Mouse (Mus musculus) heart, postnatal 36 days (tissue): ENCODE data around the gene Pcdh7. TPM values are rescaled to one million over a fixed set of nuclear protein-coding genes. Genes with fewer than 3 reads are reported as not detected.
A peak's percentile ranks its signal among the peaks of the same experiment; 100 is the strongest.

Source experiments
- DNase-seq, 2 experiments: peaks; one replicate each; pipeline ENCODE4 v3.0.0; 2021 to 2022
- intact Hi-C: fragments of 180-260 bp; cut with DNase I; formaldehyde crosslinking; loops from one replicate; pipeline ENCODE4 v1.15.1; 2025
- total RNA-seq, 2 experiments: library from RNA; stranded (reverse); gene quantifications; 2 replicates each; pipeline ENCODE4 v1.2.3; 2021

Gene Pcdh7
- total RNA-seq, 2 experiments from 2014 or later: 105 to 107 TPM

GRCm38 (mm10) chr5:57868702-57869101 lies 150.9 kb downstream of the Pcdh7 start:
- intact Hi-C loops: no loop called here
- no peak for DNase-seq

GRCm38 (mm10) chr5:57870727-57871126 lies 153.0 kb downstream of the Pcdh7 start:
- DNase-seq: no peak
- intact Hi-C loops: no loop called here

GRCm38 (mm10) chr5:57884982-57885381 lies 167.2 kb downstream of the Pcdh7 start:
- DNase-seq: no peak
- intact Hi-C loops: no loop called here

- peak in 1 of 2 experiments; percentile 22 for DNase-seq
- intact Hi-C loops: no loop called here
Observed at GRCm38 (mm10) chr5:57899018-57899614, 181.3 kb downstream of the Pcdh7 start.

- no peak for DNase-seq
- intact Hi-C loops: no loop called here
Observed at GRCm38 (mm10) chr5:57907218-57907617, 189.5 kb downstream of the Pcdh7 start.

- no peak for DNase-seq
- intact Hi-C loops: no loop called here
Observed at GRCm38 (mm10) chr5:57921140-57921539, 203.4 kb downstream of the Pcdh7 start.

- no peak for DNase-seq
- intact Hi-C loops: no loop called here
Observed at GRCm38 (mm10) chr5:57931331-57931730, 213.6 kb downstream of the Pcdh7 start.

- intact Hi-C loops: no loop called here
Observed at GRCm38 (mm10) chr5:57931738-57932137, 214.0 kb downstream of the Pcdh7 start.

GRCm38 (mm10) chr5:57934666-57935065 lies 216.9 kb downstream of the Pcdh7 start:
- intact Hi-C loops: no loop called here
- no peak for DNase-seq

More at GRCm38 (mm10) chr5:57931738-57932137, 214.0 kb downstream of the Pcdh7 start:
- no peak for DNase-seq

GRCm38 (mm10) chr5:57940457-57940856 lies 222.7 kb downstream of the Pcdh7 start:
- no peak for DNase-seq
- intact Hi-C loops: no loop called here

GRCm38 (mm10) chr5:57943176-57943575 lies 225.4 kb downstream of the Pcdh7 start:
- intact Hi-C loops: no loop called here
- DNase-seq: no peak

GRCm38 (mm10) chr5:57943611-57944010 lies 225.8 kb downstream of the Pcdh7 start:
- intact Hi-C loops: no loop called here

GRCm38 (mm10) chr5:57945419-57945818 lies 227.7 kb downstream of the Pcdh7 start:
- intact Hi-C loops: loop anchor here (5.0 kb wide), 2 partner anchors 203 to 228 kb away; partner anchors contain the start of gene Pcdh7
- DNase-seq: no peak

More at GRCm38 (mm10) chr5:57943611-57944010, 225.8 kb downstream of the Pcdh7 start:
- no peak for DNase-seq

GRCm38 (mm10) chr5:57959317-57959716 lies 241.6 kb downstream of the Pcdh7 start:
- intact Hi-C loops: no loop called here
- no peak for DNase-seq

GRCm38 (mm10) chr5:57963792-57964191 lies 246.0 kb downstream of the Pcdh7 start:
- intact Hi-C loops: no loop called here
- no peak for DNase-seq

- no peak for DNase-seq
Observed at GRCm38 (mm10) chr5:57964201-57964600, 246.4 kb downstream of the Pcdh7 start.

GRCm38 (mm10) chr5:57993584-57993983 lies 275.8 kb downstream of the Pcdh7 start:
- intact Hi-C loops: no loop called here
- DNase-seq: no peak

More at GRCm38 (mm10) chr5:57964201-57964600, 246.4 kb downstream of the Pcdh7 start:
- intact Hi-C loops: no loop called here

GRCm38 (mm10) chr5:58021331-58021730 lies 303.6 kb downstream of the Pcdh7 start:
- intact Hi-C loops: no loop called here
- no peak for DNase-seq

GRCm38 (mm10) chr5:58025123-58025522 lies 307.4 kb downstream of the Pcdh7 start:
- intact Hi-C loops: no loop called here
- DNase-seq: no peak

- DNase-seq: no peak
- intact Hi-C loops: no loop called here
Observed at GRCm38 (mm10) chr5:58025759-58026158, 308.0 kb downstream of the Pcdh7 start.

GRCm38 (mm10) chr5:58039875-58040274 lies 322.1 kb downstream of the Pcdh7 start:
- DNase-seq: no peak
- intact Hi-C loops: no loop called here

GRCm38 (mm10) chr5:58044216-58044615 lies 326.4 kb downstream of the Pcdh7 start:
- intact Hi-C loops: no loop called here
- no peak for DNase-seq

GRCm38 (mm10) chr5:58081054-58081453 lies 363.3 kb downstream of the Pcdh7 start:
- no peak for DNase-seq
- intact Hi-C loops: no loop called here
